Mouse (Mus musculus): Measurements from ENCODE around the gene Bsx.

Gene Bsx

GRCm38 (mm10) chr9:40889389-40889788, 15.5 kb downstream of the Bsx start:
- DNase-seq (ENCODE audit: low read depth, low spot score), result no peak

- DNase-seq (ENCODE audit: low read depth, low spot score), result no peak
These were observed 18.5 kb downstream of the Bsx start for GRCm38 (mm10) chr9:40892456-40892855.

- DNase-seq (ENCODE audit: low read depth, low spot score), result no peak
These were observed 33.5 kb downstream of the Bsx start for GRCm38 (mm10) chr9:40907413-40907812.

GRCm38 (mm10) chr9:40908411-40908810, 34.5 kb downstream of the Bsx start:
- DNase-seq (ENCODE audit: low read depth, low spot score), result no peak

- no peak for DNase-seq (ENCODE audit: low read depth, low spot score)
These were observed 35.0 kb downstream of the Bsx start for GRCm38 (mm10) chr9:40908915-40909314.

GRCm38 (mm10) chr9:40917871-40918613, 44.1 kb downstream of the Bsx start:
- no peak for DNase-seq (ENCODE audit: low read depth, low spot score)

- DNase-seq (ENCODE audit: low read depth, low spot score), result no peak
These were observed 53.5 kb downstream of the Bsx start for GRCm38 (mm10) chr9:40927351-40927980.

All from telencephalon, adult 2 months (tissue).